Mouse (Mus musculus): ENCODE results near the gene Copz1.

Copz1 gene

GRCm38 (mm10) chr15:103338829-103339165 lies 66.3 kb downstream of the Copz1 start:
- no peak for DNase-seq (ENCODE audit: low read depth, low spot score)

- DNase-seq (ENCODE audit: low read depth, low spot score): peak; percentile 38
These were observed 66.8 kb downstream of the Copz1 start for GRCm38 (mm10) chr15:103339166-103339960.

DNA sequence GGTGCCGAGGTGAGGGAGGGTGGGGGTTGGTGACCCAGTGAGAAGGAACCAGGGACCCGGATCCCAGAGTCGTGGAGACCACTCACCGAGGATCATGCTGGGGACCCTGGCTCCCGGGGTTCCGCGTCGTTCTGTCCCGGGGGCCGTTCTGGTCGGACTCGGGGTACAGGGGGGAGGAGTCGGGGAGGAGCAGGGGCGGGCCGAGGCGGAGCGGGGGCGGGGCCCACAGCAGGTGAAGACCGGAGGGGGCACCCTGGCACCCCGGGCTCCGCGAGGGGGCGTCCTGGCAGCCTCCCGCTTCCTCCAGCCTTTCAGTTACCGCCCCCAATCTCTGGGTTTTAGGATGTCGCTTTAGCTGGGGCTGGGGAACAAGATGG lies 67.4 kb downstream of the Copz1 start, which contains the start of gene Zfp385a:
Gene Zfp385a, minus strand, starts transcription at position 133 of the 377 bp plus-strand sequence.
- DNase-seq (ENCODE audit: low read depth, low spot score): peak; percentile 49

DNA sequence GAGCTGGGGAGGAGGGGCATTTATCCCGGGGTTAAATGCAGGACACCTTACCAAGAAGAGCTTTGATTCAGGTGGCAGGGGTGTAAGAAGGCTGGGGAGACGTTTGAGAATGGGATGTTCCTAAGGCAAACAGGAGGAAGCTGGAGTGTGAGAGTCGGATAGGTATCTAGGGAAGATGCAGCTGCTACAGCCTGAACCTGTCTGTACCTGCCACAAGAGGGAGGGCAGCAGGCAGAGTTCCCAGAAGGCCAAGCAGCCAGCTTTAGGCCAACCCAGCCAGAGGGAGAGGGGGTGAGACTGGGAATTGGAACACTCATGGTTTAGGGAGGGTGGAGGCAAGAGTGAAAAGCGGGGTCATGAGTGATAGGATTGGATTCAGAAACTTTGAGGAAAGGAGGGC lies 68.3 kb downstream of the Copz1 start:
- DNase-seq (ENCODE audit: low read depth, low spot score): peak; percentile 73

GRCm38 (mm10) chr15:103341547-103341946 lies 69.0 kb downstream of the Copz1 start:
- no peak for DNase-seq (ENCODE audit: low read depth, low spot score)

DNA sequence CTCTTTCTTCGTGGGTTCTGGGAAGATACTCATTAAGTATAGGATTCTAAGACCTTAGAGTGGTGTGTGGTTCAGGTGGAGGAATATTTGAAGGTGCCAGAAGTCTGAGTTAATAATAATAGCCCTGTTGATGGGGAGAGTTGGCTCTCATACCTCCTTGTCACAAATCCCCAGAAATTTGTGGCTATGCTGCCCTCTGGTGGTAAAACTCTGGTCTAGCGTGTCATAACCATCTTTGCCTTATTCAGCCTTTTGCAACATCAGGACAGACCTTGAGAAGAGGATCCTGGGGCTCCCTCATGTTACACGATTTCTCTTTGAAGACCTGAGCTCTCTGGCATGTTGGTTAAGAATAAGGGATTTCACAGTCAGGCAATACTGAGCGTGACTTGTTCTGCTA lies 69.9 kb downstream of the Copz1 start:
- peak; percentile 80 for DNase-seq (ENCODE audit: low read depth, low spot score)

DNA sequence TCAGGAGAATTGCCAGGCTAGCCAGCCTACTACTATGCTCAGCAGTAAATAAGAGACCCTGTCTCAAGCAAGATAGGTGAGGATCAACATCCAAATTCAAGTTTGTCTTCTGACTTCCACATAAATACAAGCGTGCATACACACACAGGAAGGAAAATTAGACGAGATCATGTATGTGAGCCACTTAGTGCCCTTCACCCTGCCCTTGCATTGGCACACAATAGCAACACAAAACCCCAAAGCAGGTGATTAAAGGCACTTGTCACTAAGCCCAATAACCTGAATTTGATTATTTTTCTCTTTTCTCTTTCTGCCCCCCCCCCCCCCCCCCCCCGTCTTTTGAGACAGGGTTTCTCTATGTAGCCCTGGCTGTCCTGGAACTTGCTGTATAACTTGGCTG lies 70.5 kb downstream of the Copz1 start:
- no peak for DNase-seq (ENCODE audit: low read depth, low spot score)

DNA sequence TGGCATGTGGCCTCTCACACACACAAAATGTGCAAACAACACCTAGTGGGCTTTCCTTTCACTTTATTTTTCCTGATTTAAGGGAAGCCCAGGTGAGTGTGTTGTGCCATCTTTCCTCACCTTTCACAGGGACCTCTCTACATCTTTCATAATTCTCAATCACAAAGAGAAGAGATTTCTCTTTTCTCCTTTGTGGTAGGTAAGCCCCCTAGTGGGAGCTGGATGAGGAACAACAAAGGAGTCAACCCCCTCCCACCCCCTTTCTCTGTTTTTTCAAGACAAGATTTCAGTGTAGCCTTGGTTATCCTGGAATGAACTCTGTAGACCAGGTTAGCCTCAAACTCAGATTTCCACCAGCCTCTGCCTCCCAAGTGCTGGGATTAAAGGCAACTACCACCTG lies 71.0 kb downstream of the Copz1 start:
- no peak for DNase-seq (ENCODE audit: low read depth, low spot score)

GRCm38 (mm10) chr15:103345789-103346188 lies 73.3 kb downstream of the Copz1 start:
- DNase-seq (ENCODE audit: low read depth, low spot score): no peak

DNA sequence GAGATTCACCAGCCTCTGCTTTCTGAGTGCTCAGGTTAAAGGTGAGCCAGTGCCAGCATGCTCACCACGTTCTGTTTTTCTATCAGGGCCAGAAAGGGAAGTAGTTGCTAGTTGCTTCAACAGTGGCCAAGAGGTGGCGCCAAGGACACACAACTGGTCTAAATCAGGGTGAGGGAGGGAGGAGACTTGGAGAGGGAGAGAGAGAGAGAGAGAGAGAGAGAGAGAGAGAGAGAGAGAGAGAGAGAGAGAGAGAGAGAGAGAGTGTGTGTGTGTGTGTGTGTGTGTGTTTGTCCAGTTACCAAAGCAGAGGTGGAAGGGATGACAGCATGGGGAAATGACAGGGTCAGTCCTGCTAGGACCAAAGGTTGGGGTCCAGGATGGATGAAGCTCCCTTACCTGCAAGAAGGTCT lies 74.8 kb downstream of the Copz1 start:
- peak; percentile 76 for DNase-seq (ENCODE audit: low read depth, low spot score)

Data from ES-CJ7 (cell line).